Mouse (Mus musculus): Measurements from ENCODE around the gene Gm42878. TPM values are rescaled to one million over a fixed set of nuclear protein-coding genes. Genes with fewer than 3 reads are reported as not detected.
"Not testable (repeated sequence)": the region's sequence is repeated elsewhere in the genome, so short reads cannot be mapped to it uniquely, and the experiment has no call there.

The Gm42878 gene
- polyA plus RNA-seq, 2 experiments: 0.31 to 0.69 TPM

GRCm38 (mm10) chr5:121518983-121519382 is 26.3 kb downstream of the Gm42878 start:
- TF ChIP-seq POLR2A (IDR thresholded peaks at IDR 0.05; ENCODE audit: borderline replicate concordance, extremely low read depth, insufficient read depth, insufficient read length): no peak
- H3K9ac ChIP-seq (ENCODE audit: low read depth, low read length, severe bottlenecking): no peak overlapping the region
- no peak overlapping the region for H3K27ac ChIP-seq (replicated peaks; ENCODE audit: low read depth, low read length)
- ATAC-seq (ENCODE audit: low FRiP score, low read depth): no peak
- 93% methylated on average over 9 of the region's 9 CpGs for WGBS
- peaks cover 41% of the 10 kb centered on the region for H3K36me3 ChIP-seq (ENCODE audit: control insufficient read depth, insufficient read depth, low read length)
- no peak overlapping the region for H3K4me3 ChIP-seq (replicated peaks; ENCODE audit: low read length)
- H3K27me3 ChIP-seq (ENCODE audit: control insufficient read depth, insufficient read depth, low read length): no peaks in the 10 kb centered on the region
- H3K4me2 ChIP-seq (replicated peaks; ENCODE audit: low read depth, low read length, severe bottlenecking): no peak overlapping the region
- no peaks in the 10 kb centered on the region for H3K4me1 ChIP-seq (ENCODE audit: control insufficient read depth, insufficient read depth, low read length)
- H3K9me3 ChIP-seq (ENCODE audit: control insufficient read depth, low read length): no peaks in the 10 kb centered on the region
- DNase-seq (ENCODE audit: low spot score): no peak

DNA sequence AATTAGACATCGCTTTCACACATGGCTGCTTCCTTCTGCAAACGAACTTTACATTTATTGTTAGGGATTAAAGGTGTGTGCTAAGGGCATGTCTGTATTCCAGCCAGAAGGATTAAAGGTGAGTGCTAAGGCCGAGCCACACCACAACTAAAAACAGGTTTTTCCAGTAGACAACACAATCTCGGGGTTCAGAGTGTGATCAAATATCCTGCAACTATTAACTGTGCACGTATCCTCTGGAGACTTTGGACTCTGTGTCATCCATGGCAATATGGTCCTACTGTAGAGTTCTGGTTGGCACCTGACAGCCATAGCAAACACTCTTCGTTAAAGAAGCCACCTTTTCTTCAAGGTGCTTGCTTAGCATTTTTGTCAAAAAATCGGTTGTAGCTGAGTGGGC is 35.3 kb downstream of the Gm42878 start:
- no peaks in the 10 kb centered on the region for H3K9me3 ChIP-seq (ENCODE audit: control insufficient read depth, low read length)
- H3K4me3 ChIP-seq (replicated peaks; ENCODE audit: low read length): no peak overlapping the region
- WGBS: 80% methylated on average over 7 of the region's 7 CpGs
- no peak overlapping the region for H3K27ac ChIP-seq (replicated peaks; ENCODE audit: low read depth, low read length)
- H3K4me1 ChIP-seq (ENCODE audit: control insufficient read depth, insufficient read depth, low read length): no peaks in the 10 kb centered on the region
- H3K36me3 ChIP-seq (ENCODE audit: control insufficient read depth, insufficient read depth, low read length): no peaks in the 10 kb centered on the region
- no peaks in the 10 kb centered on the region for H3K27me3 ChIP-seq (ENCODE audit: control insufficient read depth, insufficient read depth, low read length)
- DNase-seq (ENCODE audit: low spot score): no peak
- ATAC-seq (ENCODE audit: low FRiP score, low read depth): no peak
- TF ChIP-seq POLR2A (IDR thresholded peaks at IDR 0.05; ENCODE audit: borderline replicate concordance, extremely low read depth, insufficient read depth, insufficient read length): no peak
- H3K4me2 ChIP-seq (replicated peaks; ENCODE audit: low read depth, low read length, severe bottlenecking): no peak overlapping the region
- H3K9ac ChIP-seq (ENCODE audit: low read depth, low read length, severe bottlenecking): no peak overlapping the region

DNA sequence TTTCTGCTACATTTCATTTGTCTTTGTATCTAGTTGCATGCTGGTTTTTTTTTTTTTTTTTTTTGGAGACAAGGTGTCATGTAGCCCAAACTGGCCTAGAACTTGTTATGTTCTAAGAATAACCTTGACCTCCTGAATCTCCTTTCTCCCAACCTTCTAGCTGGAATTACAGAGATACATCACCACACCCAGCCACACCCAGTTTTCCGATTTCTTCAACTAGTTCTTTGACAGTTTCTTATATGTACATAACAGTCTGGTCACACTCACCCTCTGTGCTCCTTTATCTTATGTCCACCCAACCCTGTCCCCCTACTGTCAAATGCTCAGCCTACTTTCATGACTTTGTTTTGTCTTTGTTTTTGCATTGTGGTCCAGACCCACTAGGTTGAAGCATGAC is 38.4 kb downstream of the Gm42878 start:
- no peak for ATAC-seq (ENCODE audit: low FRiP score, low read depth)
- H3K9me3 ChIP-seq (ENCODE audit: control insufficient read depth, low read length): no peaks in the 10 kb centered on the region
- no peaks in the 10 kb centered on the region for H3K27me3 ChIP-seq (ENCODE audit: control insufficient read depth, insufficient read depth, low read length)
- no peaks in the 10 kb centered on the region for H3K4me1 ChIP-seq (ENCODE audit: control insufficient read depth, insufficient read depth, low read length)
- no peak overlapping the region for H3K4me3 ChIP-seq (replicated peaks; ENCODE audit: low read length)
- H3K27ac ChIP-seq (replicated peaks; ENCODE audit: low read depth, low read length): no peak overlapping the region
- 85% methylated on average over 1 of the region's 1 CpGs for WGBS
- no peak for TF ChIP-seq POLR2A (IDR thresholded peaks at IDR 0.05; ENCODE audit: borderline replicate concordance, extremely low read depth, insufficient read depth, insufficient read length)
- H3K4me2 ChIP-seq (replicated peaks; ENCODE audit: low read depth, low read length, severe bottlenecking): no peak overlapping the region
- DNase-seq (ENCODE audit: low spot score): no peak
- no peaks in the 10 kb centered on the region for H3K36me3 ChIP-seq (ENCODE audit: control insufficient read depth, insufficient read depth, low read length)
- H3K9ac ChIP-seq (ENCODE audit: low read depth, low read length, severe bottlenecking): no peak overlapping the region

DNA sequence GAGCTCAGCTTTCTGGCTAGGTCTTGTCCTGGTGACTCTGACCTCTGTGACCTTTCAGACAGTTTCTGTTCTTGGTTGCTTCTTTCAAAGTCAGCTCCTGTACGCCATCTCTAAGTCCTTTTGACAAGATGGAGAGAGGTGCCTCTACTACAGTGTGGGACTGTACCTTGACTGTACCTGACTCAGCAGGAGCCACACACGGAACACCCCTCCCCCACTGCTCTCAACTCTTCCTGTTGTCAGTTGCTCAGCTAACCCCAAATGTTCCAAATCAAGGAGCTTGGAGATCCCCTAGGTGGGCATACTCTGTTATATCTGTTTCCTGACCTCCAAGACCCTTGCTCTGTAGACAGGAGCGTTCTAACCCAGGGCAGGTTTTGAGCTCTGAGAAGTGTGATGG is 42.1 kb downstream of the Gm42878 start, which contains the start of gene Adam1b:
Adam1b (minus strand) TSS at position 205 of the 400 bp plus-strand sequence.
- 81% methylated on average over 3 of the region's 3 CpGs for WGBS

GRCm38 (mm10) chr5:121501424-121501996 is 43.8 kb downstream of the Gm42878 start:
- H3K27me3 ChIP-seq (ENCODE audit: control insufficient read depth, insufficient read depth, low read length); H3K4me1 ChIP-seq (ENCODE audit: control insufficient read depth, insufficient read depth, low read length); H3K36me3 ChIP-seq (ENCODE audit: control insufficient read depth, insufficient read depth, low read length); H3K4me3 ChIP-seq (replicated peaks; ENCODE audit: low read length); ATAC-seq (ENCODE audit: low FRiP score, low read depth); H3K4me2 ChIP-seq (replicated peaks; ENCODE audit: low read depth, low read length, severe bottlenecking); H3K9me3 ChIP-seq (ENCODE audit: control insufficient read depth, low read length); H3K27ac ChIP-seq (replicated peaks; ENCODE audit: low read depth, low read length); DNase-seq (ENCODE audit: low spot score); H3K9ac ChIP-seq (ENCODE audit: low read depth, low read length, severe bottlenecking): not testable (repeated sequence)
- WGBS: 72% methylated on average over 10 of the region's 17 CpGs

More for the DNA sequence above, 42.1 kb downstream of the Gm42878 start, which contains the start of gene Adam1b:
- Histone ChIP-seq H3K9me3 (ENCODE audit: control insufficient read depth, low read length) (no peaks in the 10 kb centered on the region), H3K36me3 (ENCODE audit: control insufficient read depth, insufficient read depth, low read length) (no peaks in the 10 kb centered on the region), H3K27me3 (ENCODE audit: control insufficient read depth, insufficient read depth, low read length) (no peaks in the 10 kb centered on the region), H3K9ac (ENCODE audit: low read depth, low read length, severe bottlenecking) (no peak within 1 kb of the TSS), H3K4me3 (replicated peaks; ENCODE audit: low read length) (no peak within 1 kb of the TSS), H3K4me2 (replicated peaks; ENCODE audit: low read depth, low read length, severe bottlenecking) (no peak within 1 kb of the TSS), H3K4me1 (ENCODE audit: control insufficient read depth, insufficient read depth, low read length) (no peaks in the 10 kb centered on the region), H3K27ac (replicated peaks; ENCODE audit: low read depth, low read length) (no peak within 1 kb of the TSS)
- no peak for TF ChIP-seq POLR2A (IDR thresholded peaks at IDR 0.05; ENCODE audit: borderline replicate concordance, extremely low read depth, insufficient read depth, insufficient read length)
- DNase-seq (ENCODE audit: low spot score) (no peak), ATAC-seq (ENCODE audit: low FRiP score, low read depth) (no peak)

DNA sequence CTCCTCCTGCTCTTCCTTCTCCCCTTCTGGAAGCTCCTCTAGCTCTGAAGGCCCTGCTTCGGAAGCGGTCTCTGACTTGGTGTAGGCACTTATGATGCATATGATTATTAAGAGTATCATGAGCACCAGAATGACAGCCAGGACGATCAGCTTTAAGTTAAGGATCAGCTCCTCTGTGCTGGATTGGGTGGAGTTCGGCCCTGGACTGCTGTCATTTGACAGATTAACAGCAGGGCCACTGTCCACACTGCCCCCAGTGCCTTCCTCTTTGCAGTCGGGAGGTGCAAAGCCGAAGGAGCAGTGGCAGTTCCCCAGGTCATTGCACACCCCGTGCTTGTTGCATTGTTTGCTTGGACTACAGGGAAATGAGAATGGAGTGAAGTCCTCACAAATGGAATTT is 44.6 kb downstream of the Gm42878 start:
- TF ChIP-seq POLR2A (IDR thresholded peaks at IDR 0.05; ENCODE audit: borderline replicate concordance, extremely low read depth, insufficient read depth, insufficient read length): no peak
- ATAC-seq (ENCODE audit: low FRiP score, low read depth): no peak
- WGBS: 69% methylated on average over 7 of the region's 7 CpGs
- H3K27ac ChIP-seq (replicated peaks; ENCODE audit: low read depth, low read length): no peak overlapping the region
- no peaks in the 10 kb centered on the region for H3K9me3 ChIP-seq (ENCODE audit: control insufficient read depth, low read length)
- H3K4me3 ChIP-seq (replicated peaks; ENCODE audit: low read length): no peak overlapping the region
- no peak overlapping the region for H3K9ac ChIP-seq (ENCODE audit: low read depth, low read length, severe bottlenecking)
- H3K4me1 ChIP-seq (ENCODE audit: control insufficient read depth, insufficient read depth, low read length): no peaks in the 10 kb centered on the region
- H3K4me2 ChIP-seq (replicated peaks; ENCODE audit: low read depth, low read length, severe bottlenecking): no peak overlapping the region
- DNase-seq (ENCODE audit: low spot score): no peak
- no peaks in the 10 kb centered on the region for H3K27me3 ChIP-seq (ENCODE audit: control insufficient read depth, insufficient read depth, low read length)
- no peaks in the 10 kb centered on the region for H3K36me3 ChIP-seq (ENCODE audit: control insufficient read depth, insufficient read depth, low read length)

Measured in limb, embryonic 14.5 days (tissue).